Mouse (Mus musculus) gastrocnemius, postnatal 25 days (tissue): ENCODE data around the gene Axl. TPM values are rescaled to one million over a fixed set of nuclear protein-coding genes. Genes with fewer than 3 reads are reported as not detected.

Experiments used
- DNase-seq: peaks from one replicate; pipeline ENCODE4 v3.0.0; 2022
- microRNA-seq, 2 experiments: library from miRNA; unstranded; fragments of <30 nt; microRNA quantifications; one replicate each; pipeline ENCODE4 v1.2.0; 2021; ENCODE audit warnings: borderline replicate concordance in 2 of 2
- total RNA-seq, 2 experiments: library from RNA; stranded (reverse); gene quantifications; 1 replicate in 1 of 2; 2 replicates in 1 of 2; pipeline ENCODE4 v1.2.3; 2021

Gene Axl
- total RNA-seq, 2 experiments from 2014 or later, result 41.1 to 42.4 TPM

GRCm38 (mm10) chr7:25710519-25711130, 77.9 kb downstream of the Axl start:
- DNase-seq, result no peak

GRCm38 (mm10) chr7:25709961-25710360, 78.5 kb downstream of the Axl start:
- no peak for DNase-seq

- DNase-seq, result peak; percentile 64
These were observed 80.8 kb downstream of the Axl start for GRCm38 (mm10) chr7:25707581-25708292.

Small RNA genes lying within 50 kb of the gene (microRNA-seq; reads per million reads assigned to microRNA genes)
- 0 reads per million in 2 experiments for gene Gm24865

Other genes with a start within 250 kb of the Axl start
- gene Ceacam2, start 248.8 kb downstream of the Axl start, total RNA-seq, result under 1 TPM; 0.49 to 0.59 TPM
- gene Erich4, start 172.8 kb downstream of the Axl start, total RNA-seq, result not detected
- 10 to 100 TPM; 36.9 to 38.6 TPM for gene Dmac2, start 169.3 kb downstream of the Axl start, total RNA-seq
- gene B3gnt8, start 162.1 kb downstream of the Axl start, total RNA-seq, result 1 to 10 TPM in 1 of 2 experiments, under 1 TPM in 1; 0.87 to 1.5 TPM
- 10 to 100 TPM; 73.7 to 80.6 TPM for gene Bckdha, start 129.7 kb downstream of the Axl start, total RNA-seq
- gene Exosc5, start 129.5 kb downstream of the Axl start, total RNA-seq, result 10 to 100 TPM; 19.5 to 20.8 TPM
- gene Tmem91, start 113.5 kb downstream of the Axl start, total RNA-seq, result not detected
- gene B9d2, start 107.9 kb downstream of the Axl start, total RNA-seq, result 1 to 10 TPM; 8.4 to 8.8 TPM
- gene Tgfb1, start 101.7 kb downstream of the Axl start, total RNA-seq, result 1 to 10 TPM; 6.3 to 7.2 TPM
- 10 to 100 TPM; 33.6 to 36.2 TPM for gene Ccdc97, start 69.6 kb downstream of the Axl start, total RNA-seq
- 10 to 100 TPM; 55.3 to 57.2 TPM for gene Hnrnpul1, start 33.9 kb downstream of the Axl start, total RNA-seq
- gene Cyp2s1, start 28.2 kb upstream of the Axl start, total RNA-seq, result under 1 TPM; 0.13 to 0.16 TPM
- gene Cyp2b10, start 108.9 kb upstream of the Axl start, total RNA-seq, result not detected